ENCODE assay signal across 25 mouse cellular contexts in the genomic region with DNA sequence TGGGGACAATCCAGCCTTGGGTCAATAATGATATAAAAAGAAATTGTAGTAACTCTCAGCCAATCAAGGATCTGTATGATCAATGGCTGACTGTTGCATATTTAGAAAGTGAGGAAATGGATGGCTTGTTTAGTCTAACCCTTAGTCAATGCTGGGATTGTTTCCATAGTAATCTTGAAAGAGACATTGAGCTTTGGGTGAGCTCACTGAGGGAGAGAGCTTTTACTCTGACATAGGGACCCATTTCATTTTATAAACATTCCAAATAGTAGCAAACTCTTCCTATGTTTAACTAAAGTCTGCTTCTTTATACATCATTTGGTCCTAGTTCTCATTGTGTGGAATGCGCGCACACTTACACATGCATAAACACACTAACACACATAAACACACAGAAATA. TPM values are rescaled to one million over a fixed set of nuclear protein-coding genes. Genes with fewer than 3 reads are reported as not detected.
DNase-seq lines count a peak whose midpoint lies in the region; ATAC-seq and TF ChIP-seq lines count a peak whose summit lies in the region.
"Had no signal": no experiment of that assay in that cellular context is flagged by ENCODE, and none has a peak within 500 bp of the region (broad histone marks: within the 10 kb centered on the region; RNA-seq: fewer than 3 reads in every experiment).

No protein-coding gene starts in this region.

- 59% methylated on average over 2 of the region's 2 CpGs for WGBS in intestine, embryonic 15.5 days
- 77% methylated on average over 2 of the region's 2 CpGs for WGBS in intestine, postnatal 0 days
- WGBS in lung, embryonic 15.5 days = 82% methylated on average over 2 of the region's 2 CpGs
- WGBS in lung, postnatal 0 days = 85% methylated on average over 2 of the region's 2 CpGs
- WGBS in intestine, embryonic 16.5 days = 69% methylated on average over 2 of the region's 2 CpGs

- no peaks in the 10 kb centered on the region for H3K36me3 ChIP-seq in intestine, embryonic 15.5 days
- no peaks in the 10 kb centered on the region for H3K36me3 ChIP-seq in intestine, postnatal 0 days (ENCODE audit: control insufficient read depth, insufficient read depth)
- H3K36me3 ChIP-seq in lung, embryonic 15.5 days = no peaks in the 10 kb centered on the region
- no peaks in the 10 kb centered on the region for H3K36me3 ChIP-seq in lung, postnatal 0 days (ENCODE audit: insufficient read depth, low read length)
- H3K36me3 ChIP-seq in intestine, embryonic 16.5 days (ENCODE audit: control insufficient read depth, insufficient read depth, low read length) = no peaks in the 10 kb centered on the region
- H3K36me3 ChIP-seq: embryonic facial prominence, embryonic 10.5 days; embryonic facial prominence, embryonic 12.5 days; G1E had no signal

- no peak for TF ChIP-seq CTCF in intestine, postnatal 0 days (IDR thresholded peaks at IDR 0.05; ENCODE audit: low read depth)
- no peak for TF ChIP-seq CTCF in lung, postnatal 0 days (IDR thresholded peaks at IDR 0.05)

- no peak for TF ChIP-seq EP300 in lung, postnatal 0 days (IDR thresholded peaks at IDR 0.05)

- no peak overlapping the region for H3K9ac ChIP-seq in intestine, embryonic 15.5 days
- H3K9ac ChIP-seq in intestine, postnatal 0 days (ENCODE audit: low read depth, low read length) = no peak overlapping the region
- no peak overlapping the region for H3K9ac ChIP-seq in lung, embryonic 15.5 days
- no peak overlapping the region for H3K9ac ChIP-seq in lung, postnatal 0 days (replicated peaks; ENCODE audit: low read depth)
- no peak overlapping the region for H3K9ac ChIP-seq in intestine, embryonic 16.5 days (ENCODE audit: low read depth, low read length)
- H3K9ac ChIP-seq: embryonic facial prominence, embryonic 12.5 days; forebrain, embryonic 13.5 days had no signal

- no peak overlapping the region for H3K4me3 ChIP-seq in intestine, embryonic 15.5 days (replicated peaks)
- H3K4me3 ChIP-seq in intestine, postnatal 0 days (ENCODE audit: low read depth, low read length) = no peak overlapping the region
- no peak overlapping the region for H3K4me3 ChIP-seq in lung, embryonic 15.5 days
- no peak overlapping the region for H3K4me3 ChIP-seq in lung, postnatal 0 days (ENCODE audit: low read depth, low read length)
- H3K4me3 ChIP-seq in intestine, embryonic 16.5 days (ENCODE audit: low read length) = no peak overlapping the region
- H3K4me3 ChIP-seq: embryonic facial prominence, embryonic 10.5 days; embryonic facial prominence, embryonic 12.5 days; forebrain, embryonic 13.5 days had no signal

- no peak overlapping the region for H3K27ac ChIP-seq in intestine, embryonic 15.5 days
- H3K27ac ChIP-seq in intestine, postnatal 0 days (ENCODE audit: low read depth, low read length) = no peak overlapping the region
- H3K27ac ChIP-seq in lung, embryonic 15.5 days = 0 out of 2 replicates have a peak overlapping the region, but pooled peaks have one; percentile 7
- no peak overlapping the region for H3K27ac ChIP-seq in lung, postnatal 0 days (ENCODE audit: low read length)
- no peak overlapping the region for H3K27ac ChIP-seq in intestine, embryonic 16.5 days (ENCODE audit: low read length)
- H3K27ac ChIP-seq: embryonic facial prominence, embryonic 10.5 days; embryonic facial prominence, embryonic 12.5 days; forebrain, embryonic 13.5 days had no signal

- no peak overlapping the region for H3K4me2 ChIP-seq in intestine, embryonic 15.5 days (replicated peaks)
- H3K4me2 ChIP-seq in intestine, postnatal 0 days (replicated peaks; ENCODE audit: low read depth) = no peak overlapping the region
- no peak overlapping the region for H3K4me2 ChIP-seq in lung, embryonic 15.5 days
- H3K4me2 ChIP-seq in lung, postnatal 0 days (replicated peaks; ENCODE audit: low read depth, low read length) = no peak overlapping the region
- H3K4me2 ChIP-seq in intestine, embryonic 16.5 days (ENCODE audit: low read depth, low read length) = no peak overlapping the region
- H3K4me2 ChIP-seq: embryonic facial prominence, embryonic 12.5 days; forebrain, embryonic 13.5 days had no signal

- DNase-seq in lung, postnatal 25 days (ENCODE audit: low spot score) = no peak
- DNase-seq in lung, postnatal 0 days (ENCODE audit: low spot score) = no peak
- DNase-seq in lung, postnatal 10 days = no peak
- DNase-seq: adrenal gland, adult 8-10 months; adrenal gland, postnatal 14 days; adrenal gland, postnatal 36 days; B cell, adult 2 months; cerebellum, adult 11-12 months; cerebellum, adult 2 months; cerebellum, adult 9-10 months; cerebellum, postnatal 10 days; cerebellum, postnatal 25 days had no signal

- no peaks in the 10 kb centered on the region for H3K27me3 ChIP-seq in intestine, embryonic 15.5 days (replicated peaks)
- no peaks in the 10 kb centered on the region for H3K27me3 ChIP-seq in intestine, postnatal 0 days (replicated peaks; ENCODE audit: control insufficient read depth, insufficient read depth, low read length)
- H3K27me3 ChIP-seq in lung, embryonic 15.5 days = no peaks in the 10 kb centered on the region
- no peaks in the 10 kb centered on the region for H3K27me3 ChIP-seq in lung, postnatal 0 days (replicated peaks; ENCODE audit: insufficient read depth, low read length)
- H3K27me3 ChIP-seq in intestine, embryonic 16.5 days (replicated peaks; ENCODE audit: control insufficient read depth, insufficient read depth, low read length) = no peaks in the 10 kb centered on the region
- H3K27me3 ChIP-seq: CH12.LX; embryonic facial prominence, embryonic 12.5 days; forebrain, embryonic 13.5 days had no signal

- peak; percentile 63 for ATAC-seq in intestine, embryonic 15.5 days
- no peak for ATAC-seq in intestine, postnatal 0 days
- ATAC-seq in lung, embryonic 15.5 days (ENCODE audit: borderline replicate concordance, extremely low read depth, low FRiP score, low TSS enrichment) = no peak
- ATAC-seq in lung, postnatal 0 days = peak; percentile 38; the same call in 1 of the 2 replicates
- peak; percentile 56; the same call in 1 of the 2 replicates for ATAC-seq in intestine, embryonic 16.5 days
- ATAC-seq: activated CD4-positive, CD25-positive, alpha-beta regulatory T cell, adult 4 months; CD4-positive, CD25-positive, alpha-beta regulatory T cell, adult 4 months; forebrain, embryonic 13.5 days; Patski had no signal

- no peaks in the 10 kb centered on the region for H3K4me1 ChIP-seq in intestine, embryonic 15.5 days (replicated peaks)
- H3K4me1 ChIP-seq in intestine, postnatal 0 days (replicated peaks; ENCODE audit: control insufficient read depth, insufficient read depth, low read length) = no peaks in the 10 kb centered on the region
- H3K4me1 ChIP-seq in lung, embryonic 15.5 days = no peaks in the 10 kb centered on the region
- H3K4me1 ChIP-seq in lung, postnatal 0 days (ENCODE audit: insufficient read depth, low read depth, low read length) = no peaks in the 10 kb centered on the region
- no peaks in the 10 kb centered on the region for H3K4me1 ChIP-seq in intestine, embryonic 16.5 days (ENCODE audit: control insufficient read depth, insufficient read depth, low read length)
- H3K4me1 ChIP-seq: embryonic facial prominence, embryonic 10.5 days; embryonic facial prominence, embryonic 12.5 days; forebrain, embryonic 13.5 days had no signal

- no peaks in the 10 kb centered on the region for H3K9me3 ChIP-seq in intestine, embryonic 15.5 days
- H3K9me3 ChIP-seq in intestine, postnatal 0 days (ENCODE audit: control insufficient read depth) = no peaks in the 10 kb centered on the region
- no peaks in the 10 kb centered on the region for H3K9me3 ChIP-seq in lung, embryonic 15.5 days
- no peaks in the 10 kb centered on the region for H3K9me3 ChIP-seq in lung, postnatal 0 days (ENCODE audit: low read length)
- no peaks in the 10 kb centered on the region for H3K9me3 ChIP-seq in intestine, embryonic 16.5 days (ENCODE audit: control insufficient read depth, low read length)
- H3K9me3 ChIP-seq: embryonic facial prominence, embryonic 10.5 days; embryonic facial prominence, embryonic 12.5 days; forebrain, embryonic 13.5 days; G1E had no signal

RNA-seq across cellular contexts. Expression of a gene that starts 28.5 kb away (rescaled TPM):
- 0.29 and 0.70 TPM in 2 replicates for polyA plus RNA-seq in intestine, embryonic 15.5 days (2015; fragmentation: Nextera tagmentation; extraction: Ambion mirVana)
- polyA plus RNA-seq in intestine, postnatal 0 days (2015; fragmentation: Nextera tagmentation; extraction: Ambion mirVana) = 0.18 and 0.27 TPM in 2 replicates
- polyA plus RNA-seq in lung, embryonic 15.5 days (2015; fragmentation: Nextera tagmentation; extraction: Ambion mirVana) = 0.43 and 0.81 TPM in 2 replicates
- polyA plus RNA-seq in lung, postnatal 0 days (2015; fragmentation: Nextera tagmentation; extraction: Ambion mirVana) = 0.25 and 0.30 TPM in 2 replicates
- 0.73 and 1.2 TPM in 2 replicates for polyA plus RNA-seq in intestine, embryonic 16.5 days (2015; fragmentation: Nextera tagmentation; extraction: Ambion mirVana)
- polyA plus RNA-seq: cerebellum, adult 2 months; embryonic facial prominence, embryonic 10.5 days; forebrain, embryonic 11.5 days; G1E had no signal

Comparison
In these comparisons a context has a peak if more than half of its experiments do, and no peak if none do; other contexts are left out.
1. ATAC-seq: peak in intestine, embryonic 15.5 days (single experiment), lung, postnatal 0 days (single experiment) and intestine, embryonic 16.5 days (single experiment); none in intestine, postnatal 0 days (single experiment) and lung, embryonic 15.5 days (single experiment).